Mouse (Mus musculus): ENCODE measurements around the gene Plekhm2.

DNA sequence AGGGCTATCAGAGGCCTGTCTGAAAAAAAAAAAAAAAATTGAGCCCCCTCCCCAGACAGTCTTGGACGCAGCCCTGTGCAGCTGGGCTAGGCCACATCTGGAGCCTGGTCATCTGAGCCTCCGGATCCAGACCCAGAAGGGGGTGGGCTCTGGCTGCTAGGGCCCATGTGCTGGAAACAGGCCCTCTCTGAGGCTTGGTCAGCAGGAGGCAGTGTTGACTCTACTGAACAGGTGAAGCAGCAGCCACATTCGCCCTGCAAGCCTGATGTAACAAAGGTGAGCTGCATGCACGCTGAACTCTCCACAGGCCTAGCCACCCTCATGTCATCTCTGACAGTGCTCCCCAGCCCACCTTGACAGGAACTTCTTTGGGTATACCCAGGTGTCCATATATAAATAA is 5.0 kb downstream of the Plekhm2 start:
- TF ChIP-seq CTCF (IDR thresholded peaks at IDR 0.05; ENCODE audit: extremely low read depth, insufficient read depth, low read length), result 0 out of 2 replicates have a peak, but pooled peaks have one; percentile 18
- no peak for TF ChIP-seq POLR2A (IDR thresholded peaks at IDR 0.05; ENCODE audit: extremely low read depth, insufficient read depth, low read length)
